Mouse (Mus musculus) c-Kit-negative CD71-positive TER-119-positive erythroid progenitor cells, embryonic 14.5 days (primary cell): ENCODE results near the gene Rbm4b.
"Not testable (repeated sequence)": the region's sequence is repeated elsewhere in the genome, so short reads cannot be mapped to it uniquely, and the experiment has no call there.

Source experiments
- DNase-seq: peaks from one replicate; pipeline ENCODE4 v3.0.0-alpha.2; 2013; ENCODE audit warnings: low read depth, low spot score

Gene Rbm4b

DNA sequence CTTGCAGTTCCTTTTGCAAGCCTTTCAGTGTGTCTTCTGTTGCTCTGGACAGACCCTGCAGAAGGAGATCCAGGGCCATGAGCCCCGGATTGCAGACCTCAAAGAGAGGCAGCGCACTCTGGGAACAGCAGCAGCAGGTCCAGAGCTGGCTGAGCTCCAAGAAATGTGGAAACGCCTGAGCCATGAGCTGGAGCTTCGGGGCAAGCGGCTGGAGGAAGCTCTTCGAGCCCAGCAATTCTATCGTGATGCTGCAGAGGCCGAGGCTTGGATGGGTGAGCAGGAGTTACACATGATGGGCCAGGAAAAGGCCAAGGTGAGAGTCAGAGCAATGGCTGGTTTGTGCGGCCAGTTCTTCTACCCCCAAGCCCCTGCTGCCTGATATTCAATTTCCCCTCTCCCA lies 11.2 kb upstream of the Rbm4b start:
- no peak for DNase-seq

DNA sequence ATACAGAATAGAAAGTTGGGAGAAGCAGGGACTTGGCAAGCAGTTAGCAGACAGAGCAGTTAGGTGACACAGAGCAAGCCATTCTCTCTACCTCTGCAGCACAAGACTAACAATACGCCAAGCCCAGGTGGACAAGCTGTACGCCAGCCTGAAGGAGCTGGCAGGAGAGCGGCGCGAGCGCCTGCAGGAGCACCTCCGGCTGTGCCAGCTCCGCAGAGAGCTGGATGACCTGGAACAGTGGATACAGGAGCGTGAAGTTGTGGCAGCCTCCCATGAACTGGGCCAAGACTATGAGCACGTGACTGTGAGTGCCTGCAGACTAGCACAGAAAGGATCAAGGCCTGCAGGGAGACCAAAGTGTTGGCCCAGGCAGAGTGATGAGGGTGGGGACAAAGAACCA lies 10.6 kb upstream of the Rbm4b start:
- no peak for DNase-seq

DNA sequence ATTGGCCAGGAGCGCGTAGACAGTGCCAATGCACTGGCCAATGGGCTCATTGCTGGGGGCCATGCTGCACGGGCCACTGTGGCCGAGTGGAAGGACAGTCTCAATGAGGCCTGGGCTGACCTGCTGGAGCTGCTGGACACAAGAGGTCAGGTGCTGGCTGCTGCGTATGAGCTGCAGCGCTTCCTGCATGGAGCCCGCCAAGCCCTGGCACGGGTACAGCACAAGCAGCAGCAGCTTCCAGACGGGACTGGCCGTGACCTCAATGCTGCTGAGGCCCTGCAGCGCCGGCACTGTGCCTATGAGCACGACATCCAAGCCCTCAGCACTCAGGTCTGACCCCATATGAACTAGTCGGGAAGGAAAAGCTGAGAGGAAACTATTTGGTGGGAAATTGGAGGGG lies 9.7 kb upstream of the Rbm4b start:
- DNase-seq = no peak

DNA sequence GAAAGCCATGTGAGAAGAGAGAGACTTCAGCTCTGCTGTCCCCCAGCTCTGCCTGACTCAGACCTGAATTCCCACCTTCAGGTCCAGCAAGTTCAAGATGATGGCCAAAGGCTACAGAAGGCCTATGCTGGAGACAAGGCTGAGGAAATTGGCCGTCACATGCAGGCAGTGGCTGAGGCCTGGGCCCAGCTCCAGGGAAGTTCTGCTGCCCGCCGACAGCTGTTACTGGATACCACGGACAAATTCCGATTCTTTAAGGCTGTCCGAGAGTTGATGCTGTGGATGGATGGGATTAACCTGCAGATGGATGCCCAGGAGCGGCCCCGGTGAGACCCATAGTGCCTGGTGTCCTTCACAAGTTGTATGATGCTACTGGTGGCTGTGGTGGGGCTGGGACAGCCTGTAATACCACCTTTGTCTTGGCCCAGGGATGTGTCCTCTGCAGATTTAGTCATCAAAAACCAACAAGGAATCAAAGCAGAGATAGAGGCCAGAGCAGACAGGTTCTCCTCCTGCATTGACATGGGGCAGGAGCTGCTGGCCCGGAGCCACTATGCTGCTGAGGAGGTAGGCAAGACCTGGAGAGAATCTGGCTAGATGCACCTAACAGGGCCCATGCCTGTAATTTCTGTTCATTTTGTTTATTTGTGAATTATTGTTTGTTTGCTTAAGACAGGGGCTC lies 8.5 kb upstream of the Rbm4b start:
- DNase-seq = no peak

DNA sequence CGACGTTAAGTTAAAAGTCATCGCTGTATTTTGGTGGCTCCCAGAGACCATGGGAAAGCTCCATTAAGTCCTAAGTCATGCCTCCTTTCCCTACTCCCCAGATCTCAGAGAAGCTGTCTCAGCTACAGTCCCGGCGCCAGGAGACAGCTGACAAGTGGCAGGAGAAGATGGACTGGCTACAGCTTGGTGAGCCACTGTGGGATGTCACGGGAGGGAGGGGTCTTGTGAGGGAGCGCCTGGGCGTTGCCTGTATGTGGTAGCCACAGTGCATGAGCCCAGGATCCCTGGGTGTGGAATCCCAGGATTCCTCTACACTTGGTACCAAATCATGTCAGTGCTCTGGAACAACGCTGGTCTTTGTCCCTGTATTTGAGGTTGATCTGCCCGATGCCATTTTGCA lies 7.8 kb upstream of the Rbm4b start:
- no peak for DNase-seq

DNA sequence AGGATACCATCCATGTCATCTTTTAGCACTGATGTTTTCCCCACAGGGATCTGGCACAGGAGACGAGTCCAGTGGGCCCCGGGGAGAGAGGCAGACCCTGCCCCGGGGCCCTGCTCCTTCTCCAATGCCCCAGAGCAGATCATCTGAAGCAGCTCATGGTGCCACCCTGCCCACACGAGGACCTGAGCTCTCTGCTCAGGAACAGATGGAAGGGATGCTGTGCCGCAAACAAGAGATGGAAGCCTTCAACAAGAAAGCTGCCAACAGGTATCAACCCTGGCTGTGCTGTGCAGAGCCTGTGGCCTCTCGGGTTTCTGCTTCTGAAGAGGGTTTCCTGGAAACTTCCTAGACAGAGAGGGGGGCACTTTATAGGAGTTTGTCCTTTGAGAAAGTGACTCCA lies 6.3 kb upstream of the Rbm4b start:
- no peak for DNase-seq

DNA sequence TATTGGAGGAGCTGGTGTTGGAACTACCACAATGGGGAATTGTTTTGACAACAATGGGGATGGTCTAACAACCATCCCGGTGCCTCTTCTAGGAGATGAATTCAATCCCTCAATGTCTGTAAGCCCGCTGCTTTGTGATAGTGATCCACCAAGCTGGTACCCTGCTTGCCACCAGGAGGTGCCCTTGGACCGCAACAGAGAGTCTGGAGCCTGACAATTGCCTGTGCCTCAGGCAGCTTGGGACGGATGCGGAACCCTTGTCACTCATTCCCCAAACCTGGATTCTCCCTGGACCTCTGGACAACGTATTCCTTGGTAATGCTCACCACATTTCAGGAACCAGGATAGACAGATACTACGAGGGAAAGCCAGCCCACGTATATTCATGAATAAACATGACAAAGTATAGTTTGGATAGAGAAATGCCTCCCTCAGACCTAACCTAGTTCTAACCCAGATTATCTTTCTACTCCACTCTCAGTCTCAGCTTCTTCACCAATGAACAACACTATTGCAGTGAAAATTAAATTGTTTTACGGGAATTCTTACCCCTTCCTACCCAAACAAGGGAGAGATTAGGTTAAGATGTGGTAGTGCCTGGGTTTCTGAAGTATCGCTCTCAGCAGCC lies 618 bp upstream of the Rbm4b start:
- DNase-seq = peak; percentile 77

DNA sequence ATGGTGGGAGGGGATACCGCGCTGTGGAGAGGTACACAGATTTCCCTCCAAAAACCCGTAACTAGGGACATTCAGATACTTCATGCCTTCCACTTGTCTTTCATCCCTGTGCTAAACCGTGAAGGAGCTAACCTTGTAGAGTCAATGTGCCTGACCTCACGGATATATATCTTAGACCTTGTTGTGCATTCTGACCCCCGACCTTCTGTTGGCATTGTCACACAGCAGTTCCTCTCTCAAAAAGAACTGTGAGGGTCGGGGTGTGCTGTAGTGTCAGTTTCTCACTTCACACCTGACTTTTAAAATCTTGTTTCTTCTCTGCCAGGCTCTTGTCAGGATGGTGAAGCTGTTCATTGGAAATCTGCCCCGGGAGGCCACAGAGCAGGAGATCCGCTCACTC lies 624 bp downstream of the Rbm4b start:
- DNase-seq = no peak

DNA sequence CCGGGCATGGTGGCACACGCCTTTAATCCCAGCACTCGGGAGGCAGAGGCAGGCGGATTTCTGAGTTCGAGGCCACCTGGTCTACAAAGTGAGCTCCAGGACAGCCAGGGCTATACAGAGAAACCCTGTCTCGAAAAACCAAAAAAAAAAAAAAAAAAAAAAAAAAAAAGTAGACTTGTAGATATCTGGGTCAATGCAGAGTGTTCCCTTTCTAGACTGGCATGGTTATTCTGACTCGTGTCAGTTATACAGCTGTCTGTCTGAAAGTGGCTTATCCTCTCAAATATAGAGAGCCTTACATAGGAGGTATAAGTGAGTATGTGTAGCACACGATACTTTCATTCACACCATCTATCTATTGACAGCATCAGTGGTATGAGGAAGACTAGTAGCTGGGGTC lies 4.2 kb downstream of the Rbm4b start:
- not testable (repeated sequence) for DNase-seq

DNA sequence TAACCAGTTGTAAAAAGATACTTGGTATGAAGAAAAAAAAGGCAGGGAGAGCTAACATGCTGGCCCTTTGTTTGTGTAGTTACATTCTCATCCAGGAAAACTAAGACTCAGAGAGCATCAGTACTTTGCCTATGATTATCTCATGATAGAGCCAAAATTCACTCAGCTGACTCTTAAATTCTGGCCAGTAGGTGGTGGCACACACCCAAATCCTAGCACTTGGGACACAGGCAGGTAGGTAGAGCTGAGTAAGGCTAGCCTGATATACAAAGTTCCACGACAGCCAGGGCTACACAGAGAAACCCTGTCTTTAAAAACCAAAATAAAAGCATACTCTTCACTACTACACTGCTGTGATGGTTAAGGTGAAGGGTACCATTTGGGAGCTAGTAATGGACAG lies 6.6 kb downstream of the Rbm4b start:
- no peak for DNase-seq

DNA sequence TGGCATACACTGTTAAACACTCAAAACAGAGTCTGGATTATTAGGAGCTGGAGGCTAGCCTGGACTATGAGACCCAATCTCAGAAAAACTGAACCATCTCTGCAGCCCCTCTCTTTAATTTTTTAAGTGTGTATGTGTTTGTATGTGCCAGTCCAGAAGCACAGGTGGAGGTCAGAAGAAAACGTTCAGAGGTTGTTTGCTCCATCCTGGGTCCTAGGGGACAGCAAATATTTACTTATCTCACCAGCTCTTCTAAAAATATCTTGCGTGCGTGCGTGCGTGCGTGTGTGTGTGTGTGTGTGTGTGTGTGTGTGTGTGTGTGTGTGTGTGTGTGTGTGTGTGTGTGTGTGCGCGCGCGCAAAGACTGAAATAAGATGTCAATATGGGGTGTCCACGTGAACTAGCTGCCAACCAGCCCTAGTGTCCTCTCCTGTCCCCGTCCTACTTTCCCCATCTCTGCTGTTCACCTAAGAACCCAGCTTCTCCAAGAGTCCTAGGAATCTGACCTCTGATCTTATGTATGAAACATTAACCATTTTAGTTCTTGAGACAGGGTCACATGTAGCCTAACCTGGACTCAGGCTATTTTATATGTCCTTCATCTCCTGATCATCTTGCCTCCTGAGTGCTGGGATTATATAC lies 11.3 kb downstream of the Rbm4b start:
- no peak for DNase-seq

DNA sequence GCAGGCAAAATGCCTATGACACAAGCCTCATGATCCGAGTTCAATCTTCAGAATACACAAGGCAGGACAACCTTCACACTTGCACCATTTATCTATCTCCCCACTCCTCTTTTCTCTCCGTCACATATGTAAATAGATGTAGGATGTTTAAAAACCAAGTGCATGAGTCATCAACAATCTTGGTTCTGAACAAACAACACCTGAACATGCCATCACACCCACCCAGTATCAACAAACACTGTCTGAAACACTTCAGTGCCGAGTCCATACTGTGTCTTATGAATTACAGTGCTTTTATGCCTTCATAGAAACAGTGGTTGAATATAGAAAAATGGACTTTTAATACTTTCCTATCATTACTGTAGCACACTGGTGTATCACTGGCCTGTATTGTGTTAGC lies 16.5 kb downstream of the Rbm4b start:
- DNase-seq = no peak

DNA sequence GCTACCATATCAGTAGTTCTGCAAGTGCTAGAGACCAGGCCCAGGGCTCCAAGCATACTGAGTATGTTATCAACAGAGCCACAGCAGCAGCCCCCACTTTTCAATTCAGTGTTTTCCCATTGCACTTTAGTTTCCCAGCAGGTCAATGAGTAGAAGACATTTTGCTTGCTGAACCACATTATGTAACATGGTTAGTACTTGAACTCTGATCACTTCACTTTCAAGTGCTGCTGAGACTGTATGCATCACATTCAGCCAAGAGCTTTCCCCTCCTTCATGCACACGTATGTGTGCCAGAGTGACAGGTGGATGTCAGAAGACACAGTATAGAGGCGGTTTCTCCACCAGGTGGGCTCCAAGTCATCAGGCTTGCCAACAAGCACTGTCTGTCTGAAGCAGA lies 26.6 kb downstream of the Rbm4b start:
- no peak for DNase-seq

DNA sequence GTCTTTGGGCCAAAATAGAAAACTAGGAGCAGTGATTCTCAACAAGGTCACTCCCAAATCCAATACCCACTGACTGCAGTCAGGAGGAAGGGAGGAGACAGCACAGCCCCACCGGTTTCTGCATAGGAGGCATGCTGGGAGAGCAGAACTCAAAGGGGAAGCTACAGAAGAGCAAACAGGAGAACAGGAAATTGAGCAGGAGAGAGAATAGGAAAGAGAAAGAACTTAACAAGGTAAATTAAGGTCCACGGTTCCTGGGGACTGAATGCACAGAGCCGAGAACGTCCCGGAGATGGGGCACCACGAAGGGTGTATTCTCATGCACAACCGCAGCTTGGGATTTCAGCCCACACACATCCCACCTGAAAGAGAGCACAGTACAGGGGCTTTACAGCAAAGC lies 28.9 kb downstream of the Rbm4b start:
- no peak for DNase-seq

DNA sequence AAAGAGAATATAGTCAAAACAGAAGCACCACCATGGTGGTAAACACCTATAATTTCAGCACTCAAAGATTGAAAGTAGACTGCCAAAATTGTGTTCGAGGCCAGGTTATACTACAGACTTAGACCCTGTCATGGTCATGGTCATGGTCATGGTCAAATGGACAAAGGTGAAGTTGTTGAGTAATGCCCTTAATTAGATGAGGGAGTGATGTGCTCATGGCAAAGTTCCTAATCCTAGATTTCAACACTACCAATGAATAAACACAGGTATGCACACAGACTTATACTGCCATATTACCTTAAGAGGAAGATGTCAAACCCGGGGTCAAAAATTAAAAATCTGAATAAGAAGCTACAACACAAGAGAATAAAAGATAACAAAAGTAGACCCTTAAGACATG lies 30.0 kb downstream of the Rbm4b start:
- DNase-seq = no peak

DNA sequence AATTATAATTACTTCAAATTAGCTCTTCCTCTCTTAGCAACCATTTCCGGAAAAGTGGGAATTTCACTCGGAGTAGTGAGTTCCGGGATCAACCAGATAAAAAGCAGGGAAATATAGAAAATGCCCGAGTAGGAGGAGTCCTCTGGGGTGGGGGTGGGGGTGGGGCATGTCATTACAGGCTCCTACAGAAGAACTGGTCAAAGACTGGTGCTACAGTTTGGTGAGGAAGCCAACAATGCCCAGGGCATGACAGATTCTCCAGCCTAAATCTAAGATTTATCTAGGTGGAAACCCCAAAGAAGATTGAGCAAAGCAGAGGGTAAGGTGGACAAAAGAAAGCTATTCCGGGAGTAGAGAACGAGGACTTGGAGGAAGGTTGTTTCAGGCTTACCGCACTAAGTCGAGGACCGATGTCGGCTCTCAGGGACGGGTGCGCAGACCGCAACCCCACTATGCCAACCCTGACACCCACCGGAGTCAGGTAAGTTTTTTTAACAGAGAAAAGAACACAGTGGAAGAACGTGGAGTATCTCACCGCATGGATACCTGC lies 37.1 kb downstream of the Rbm4b start:
- DNase-seq = no peak

DNA sequence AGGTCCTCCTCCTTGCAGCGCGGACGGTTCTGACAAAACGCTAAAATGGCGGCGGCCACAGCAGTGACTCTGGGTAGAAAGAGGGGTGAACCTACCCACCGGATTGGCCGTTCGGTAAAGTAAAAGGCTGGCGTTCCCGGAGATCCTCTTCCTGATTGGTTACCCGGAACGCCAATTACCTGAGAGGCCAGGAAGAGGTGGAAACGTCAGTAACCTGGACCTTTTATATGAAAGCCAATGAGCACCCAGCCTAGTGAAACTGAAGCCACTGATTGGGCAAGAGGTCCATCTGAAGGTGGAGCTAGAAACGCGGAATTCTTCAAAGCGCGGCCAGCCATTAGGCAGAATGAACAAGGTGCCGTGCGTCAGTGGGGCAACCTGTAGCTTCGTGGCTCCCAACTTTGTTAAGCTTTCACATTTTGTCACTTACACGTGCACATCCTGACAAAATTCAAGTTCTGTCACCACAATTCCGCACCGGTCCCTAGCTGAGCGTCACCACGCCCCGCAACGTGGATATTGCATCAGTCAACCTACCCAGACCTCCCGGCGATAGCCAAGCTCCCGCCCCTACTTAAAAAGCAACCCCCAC lies 37.6 kb downstream of the Rbm4b start, which contains the start of gene Rbm4:
TSS of gene Rbm4 (minus strand) at position 71 of the 592 bp plus-strand sequence.
- DNase-seq = peak; percentile 100

DNA sequence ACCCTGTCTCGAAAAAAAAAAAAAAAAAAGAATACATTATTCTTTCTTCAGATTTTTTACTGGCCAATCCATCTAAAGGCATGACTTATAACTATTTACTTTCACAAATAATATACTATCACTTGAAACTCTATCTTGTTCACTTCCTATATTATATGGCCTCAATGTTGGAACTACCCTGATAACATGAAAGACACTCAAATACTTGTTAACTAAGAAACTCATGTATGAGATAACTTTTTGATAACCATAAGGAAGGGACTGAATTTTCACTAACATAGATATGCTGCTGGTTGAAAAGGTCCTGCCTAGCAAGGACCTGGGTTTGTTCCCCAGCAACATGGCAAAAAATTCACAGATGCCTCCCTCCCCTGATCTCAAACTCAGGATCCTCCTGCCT lies 39.6 kb downstream of the Rbm4b start:
- no peak for DNase-seq

DNA sequence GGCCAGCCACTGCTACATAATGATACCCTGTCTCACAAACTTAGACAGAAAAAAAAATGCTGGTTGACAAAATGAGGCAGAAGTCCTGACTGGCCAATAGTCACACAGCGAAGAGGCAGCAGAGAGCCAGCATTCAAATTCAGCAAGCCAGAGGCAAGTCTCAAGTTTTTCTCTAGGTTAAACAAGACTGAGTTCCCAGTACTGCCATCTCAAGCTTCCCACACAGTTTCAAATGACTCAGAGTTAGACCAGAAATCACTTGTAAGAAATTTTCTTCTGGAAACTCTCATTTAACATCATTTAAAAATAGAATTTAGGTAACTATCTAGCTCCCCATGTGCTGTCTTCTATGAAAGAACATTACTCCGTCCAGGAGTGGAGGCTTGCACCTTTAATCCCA lies 41.5 kb downstream of the Rbm4b start:
- DNase-seq = no peak

DNA sequence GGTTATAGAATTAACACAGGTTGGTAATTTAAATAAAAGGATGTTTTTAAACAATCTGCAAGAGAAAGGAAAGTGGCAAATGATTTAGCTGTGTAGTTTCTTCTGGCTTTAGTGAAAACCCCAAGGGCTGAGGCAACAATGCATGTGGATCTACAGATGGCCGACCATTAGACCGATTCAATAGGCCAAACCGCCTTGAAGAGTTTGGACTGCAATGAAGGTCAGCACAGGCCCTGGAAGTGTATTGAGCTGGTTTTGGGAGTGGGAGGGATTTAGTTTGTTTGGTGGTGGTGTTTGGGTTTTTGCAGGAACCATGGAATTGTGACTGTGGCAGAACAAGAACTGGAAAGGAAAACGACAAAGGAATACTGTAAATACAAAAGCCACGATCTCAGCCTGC lies 42.8 kb downstream of the Rbm4b start:
- DNase-seq = no peak

DNA sequence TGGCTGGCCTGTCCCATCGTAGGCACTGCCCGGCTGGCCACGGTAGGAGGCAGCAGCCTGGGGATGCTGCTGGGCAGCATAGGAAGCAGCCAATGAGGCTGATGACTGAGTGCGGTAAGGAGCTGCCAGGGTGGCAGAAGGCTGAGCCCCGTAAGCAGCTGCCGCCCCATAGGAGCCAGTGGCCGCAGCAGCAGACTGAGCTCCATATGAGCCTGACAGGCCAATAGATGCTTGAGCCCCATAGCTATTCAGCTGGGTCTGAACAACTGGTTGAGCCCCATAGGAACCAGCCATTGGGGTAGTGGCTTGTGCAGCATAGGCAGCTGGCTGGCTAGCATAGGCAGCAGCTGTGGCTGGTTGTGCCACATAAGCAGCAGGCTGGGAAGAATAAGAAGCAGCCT lies 46.4 kb downstream of the Rbm4b start:
- DNase-seq = no peak

DNA sequence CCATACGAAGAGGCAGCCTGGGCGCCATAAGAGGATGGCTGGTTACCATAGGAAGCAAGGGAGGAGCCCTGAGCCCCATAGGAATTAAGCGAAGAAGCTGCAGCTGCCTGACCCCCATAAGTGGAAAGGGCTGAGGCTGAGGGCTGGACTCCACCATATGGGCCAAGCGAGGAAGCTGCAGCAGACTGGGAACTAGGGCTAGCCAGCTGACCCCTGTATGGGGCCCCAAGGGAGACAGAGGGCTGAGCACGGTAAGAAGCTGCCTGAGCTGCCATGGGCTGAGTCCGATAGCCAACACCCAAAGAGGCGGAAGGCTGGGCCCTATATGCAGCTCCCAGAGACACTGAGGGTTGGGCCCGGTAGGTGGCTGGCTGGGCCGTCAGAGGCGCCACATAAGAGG lies 47.0 kb downstream of the Rbm4b start:
- DNase-seq = no peak

DNA sequence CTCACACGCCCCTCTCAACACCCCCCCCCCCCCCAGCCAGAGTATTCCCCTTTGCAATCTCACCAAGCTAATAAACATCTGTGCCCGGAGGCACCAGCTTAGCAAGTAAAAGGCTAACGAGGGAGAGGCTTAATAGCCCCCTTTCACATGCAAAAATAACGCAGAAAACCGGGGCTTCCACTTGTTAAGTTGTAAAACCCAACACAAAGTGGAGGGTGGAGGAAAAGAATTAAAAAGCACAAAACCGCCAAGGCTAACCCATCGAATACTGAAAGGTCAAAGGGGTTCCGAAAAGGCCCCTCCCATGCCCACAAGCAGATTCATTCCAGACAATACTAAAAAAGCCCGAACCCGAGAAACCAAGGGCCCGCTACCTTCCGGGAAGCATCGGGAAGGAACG lies 54.0 kb downstream of the Rbm4b start:
- no peak for DNase-seq
